Mouse (Mus musculus) E14TG2a.4 (cell line): ENCODE measurements around the gene Leng9.

Source experiments
- CTCF ChIP-seq: conservative IDR thresholded peaks from 2 replicates; pipeline ENCODE4 v1.5.1; 2014; ENCODE audit warnings: low read length
- POU5F1 ChIP-seq: IDR thresholded peaks from 2 replicates; pipeline ENCODE4 v1.6.1; 2014; ENCODE audit warnings: low read length, borderline replicate concordance

GRCm38 (mm10) chr7:4143506-4143905 is 6.7 kb downstream of the Leng9 start:
- no peak for TF ChIP-seq CTCF
- no peak for TF ChIP-seq POU5F1
